Mouse (Mus musculus): ENCODE data around the gene Dnajc4.

- TF ChIP-seq CTCF (IDR thresholded peaks at IDR 0.05; ENCODE audit: control insufficient read depth, insufficient read depth, insufficient read length): peak; percentile 83
- no peak for TF ChIP-seq MAX (IDR thresholded peaks at IDR 0.05)
- TF ChIP-seq USF1 (IDR thresholded peaks at IDR 0.05; ENCODE audit: low read depth): no peak
These were observed 12.6 kb downstream of the Dnajc4 start for GRCm38 (mm10) chr19:6979486-6980380.

All from C2C12 (cell line).